Mouse (Mus musculus) heart, postnatal 14 days (tissue): ENCODE data around the gene Jsrp1. TPM values are rescaled to one million over a fixed set of nuclear protein-coding genes. Genes with fewer than 3 reads are reported as not detected.
A peak's percentile ranks its signal among the peaks of the same experiment; 100 is the strongest.

Experiments used
- DNase-seq, 2 experiments: peaks; one replicate each; pipeline ENCODE4 v3.0.0; 2021 to 2022
- intact Hi-C: fragments of 180-260 bp; cut with DNase I; formaldehyde crosslinking; loops from one replicate; pipeline ENCODE4 v1.15.1; 2025
- long read RNA-seq, 2 experiments: library from polyadenylated mRNA; stranded (forward); transcript quantifications; one replicate each; pipeline ENCODE4 v2.0.0; 2021
- total RNA-seq, 2 experiments: library from RNA; stranded (reverse); gene quantifications; 2 replicates each; pipeline ENCODE4 v1.2.3; 2021

Gene Jsrp1
- total RNA-seq, result not detected
- long read RNA-seq, experiment 1, partial matches to known transcripts, result 1 of 2 reads
- long read RNA-seq, experiment 1, other reads (novel, unspliced or antisense), result 1 of 2 reads
- long read RNA-seq, experiment 2, result 0 reads

- no peak for DNase-seq
- intact Hi-C loops, result no loop called here
Measured at GRCm38 (mm10) chr10:80813366-80813765, at the start of gene Jsrp1. Gene Jsrp1 (minus strand): TSS chr10:80813498.

GRCm38 (mm10) chr10:80862305-80862704 lies 49.0 kb upstream of the Jsrp1 start:
- intact Hi-C loops, result no loop called here
- no peak for DNase-seq

GRCm38 (mm10) chr10:80858350-80858935 lies 45.1 kb upstream of the Jsrp1 start:
- intact Hi-C loops, result no loop called here
- no peak for DNase-seq

- intact Hi-C loops, result no loop called here
- no peak for DNase-seq
Measured at GRCm38 (mm10) chr10:80857848-80858247, 44.5 kb upstream of the Jsrp1 start.

- intact Hi-C loops, result no loop called here
Measured at GRCm38 (mm10) chr10:80857386-80857785, 44.1 kb upstream of the Jsrp1 start.

GRCm38 (mm10) chr10:80856908-80857307 lies 43.6 kb upstream of the Jsrp1 start:
- no peak for DNase-seq
- intact Hi-C loops, result no loop called here

More at GRCm38 (mm10) chr10:80857386-80857785, 44.1 kb upstream of the Jsrp1 start:
- DNase-seq, result no peak

- peak in 1 of 2 experiments; percentile 25 for DNase-seq
- intact Hi-C loops, result no loop called here
Measured at GRCm38 (mm10) chr10:80856267-80856666, 43.0 kb upstream of the Jsrp1 start.

- DNase-seq, result peak in 1 of 2 experiments; percentile 18
- intact Hi-C loops, result loop anchor here (2.0 kb wide), 1 partner anchor 23 kb away; no protein-coding TSS in a partner anchor
Measured at GRCm38 (mm10) chr10:80855749-80856073, 42.4 kb upstream of the Jsrp1 start.

GRCm38 (mm10) chr10:80854913-80855748 lies 41.8 kb upstream of the Jsrp1 start, which contains the start of the genes Lsm7 and Sppl2b:
Gene Lsm7 (minus strand): TSS chr10:80855209.
Gene Sppl2b (plus strand): TSS chr10:80855275.
- DNase-seq, result peak; percentile 99 to 100
- intact Hi-C loops, result loop anchor here (2.0 kb wide), 1 partner anchor 22 kb away; no protein-coding TSS in a partner anchor

- intact Hi-C loops, result no loop called here
- DNase-seq, result peak in 1 of 2 experiments; percentile 50
Measured at GRCm38 (mm10) chr10:80848571-80848970, 35.3 kb upstream of the Jsrp1 start.

GRCm38 (mm10) chr10:80845732-80846131 lies 32.4 kb upstream of the Jsrp1 start:
- DNase-seq, result no peak
- intact Hi-C loops, result no loop called here

- DNase-seq, result no peak
- intact Hi-C loops, result no loop called here
Measured at GRCm38 (mm10) chr10:80845055-80845693, 31.9 kb upstream of the Jsrp1 start.

GRCm38 (mm10) chr10:80843931-80844547 lies 30.7 kb upstream of the Jsrp1 start, which contains the start of gene Lingo3:
Gene Lingo3 (minus strand): TSS chr10:80844039.
- intact Hi-C loops, result no loop called here
- DNase-seq, result peak in 1 of 2 experiments; percentile 54

GRCm38 (mm10) chr10:80843087-80843930 lies 30.0 kb upstream of the Jsrp1 start:
- intact Hi-C loops, result no loop called here
- DNase-seq, result no peak

GRCm38 (mm10) chr10:80842334-80842733 lies 29.0 kb upstream of the Jsrp1 start:
- no peak for DNase-seq
- intact Hi-C loops, result no loop called here

GRCm38 (mm10) chr10:80841685-80842084 lies 28.4 kb upstream of the Jsrp1 start:
- intact Hi-C loops, result no loop called here
- DNase-seq, result no peak

- intact Hi-C loops, result no loop called here
- no peak for DNase-seq
Measured at GRCm38 (mm10) chr10:80839848-80840247, 26.6 kb upstream of the Jsrp1 start.

GRCm38 (mm10) chr10:80838346-80838912 lies 25.1 kb upstream of the Jsrp1 start:
- DNase-seq, result no peak
- intact Hi-C loops, result no loop called here

GRCm38 (mm10) chr10:80837827-80838226 lies 24.5 kb upstream of the Jsrp1 start:
- peak; percentile 35 to 51 for DNase-seq
- intact Hi-C loops, result no loop called here
